Mouse (Mus musculus) myocyte (in vitro differentiated cells): ENCODE results near the gene Gmcl1.

Experiments
- MAX ChIP-seq: IDR thresholded peaks from one replicate; pipeline ENCODE4 v1.6.1; 2011; ENCODE audit warnings: low read depth, mild to moderate bottlenecking, control low read depth
- POLR2A ChIP-seq: IDR thresholded peaks from one replicate; pipeline ENCODE4 v1.6.1; 2011; ENCODE audit warnings: low read depth, mild to moderate bottlenecking, control low read depth, moderate library complexity; ENCODE audit not compliant: insufficient read length

DNA sequence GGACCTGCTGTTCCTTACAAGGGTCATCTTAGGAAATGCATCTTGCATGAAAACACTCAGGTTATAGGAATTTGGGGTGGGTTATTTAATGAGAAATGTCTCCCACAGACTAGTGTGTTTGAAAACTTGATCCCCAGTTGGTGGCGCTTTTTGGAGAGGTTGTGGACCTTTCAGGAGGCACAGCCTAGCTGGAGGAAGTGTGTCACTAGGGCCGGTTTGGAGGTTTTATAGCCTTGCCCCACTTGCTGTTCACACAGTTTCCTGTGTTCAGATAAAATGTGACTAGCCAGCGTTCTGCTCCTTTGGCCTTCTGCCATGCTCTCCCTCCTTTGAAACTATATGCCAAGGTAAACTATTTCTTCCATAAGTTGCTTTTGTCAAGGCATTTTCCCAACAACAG, 7.5 kb upstream of the Gmcl1 start:
- TF ChIP-seq MAX: no peak
- no peak for TF ChIP-seq POLR2A
